Mouse (Mus musculus) retina, postnatal 7 days (tissue): ENCODE results near the gene Ntsr1.

Experiments used
- DNase-seq: peaks from one replicate; pipeline ENCODE4 v3.0.0-alpha.2; 2012; ENCODE audit warnings: low read depth, low spot score

The Ntsr1 gene

GRCm38 (mm10) chr2:180508455-180509115 lies 8.8 kb downstream of the Ntsr1 start:
- peak; percentile 57 for DNase-seq

GRCm38 (mm10) chr2:180510867-180511266 lies 11.1 kb downstream of the Ntsr1 start:
- no peak for DNase-seq

- no peak for DNase-seq
These were observed 12.3 kb downstream of the Ntsr1 start for GRCm38 (mm10) chr2:180511875-180512661.

- DNase-seq: no peak
These were observed 13.2 kb downstream of the Ntsr1 start for GRCm38 (mm10) chr2:180513019-180513418.

- DNase-seq: no peak
These were observed 14.1 kb downstream of the Ntsr1 start for GRCm38 (mm10) chr2:180513835-180514234.

GRCm38 (mm10) chr2:180521437-180522221 lies 21.9 kb downstream of the Ntsr1 start:
- DNase-seq: no peak

- no peak for DNase-seq
These were observed 23.0 kb downstream of the Ntsr1 start for GRCm38 (mm10) chr2:180522825-180523224.

- no peak for DNase-seq
These were observed 27.7 kb downstream of the Ntsr1 start for GRCm38 (mm10) chr2:180527447-180527846.

- no peak for DNase-seq
These were observed 28.1 kb downstream of the Ntsr1 start for GRCm38 (mm10) chr2:180527883-180528282.

- DNase-seq: no peak
These were observed 30.4 kb downstream of the Ntsr1 start for GRCm38 (mm10) chr2:180530130-180530529.

- DNase-seq: no peak
These were observed 30.8 kb downstream of the Ntsr1 start for GRCm38 (mm10) chr2:180530584-180530983.

GRCm38 (mm10) chr2:180531671-180532385 lies 32.1 kb downstream of the Ntsr1 start:
- DNase-seq: peak; percentile 37

GRCm38 (mm10) chr2:180532386-180532995 lies 32.7 kb downstream of the Ntsr1 start:
- no peak for DNase-seq

GRCm38 (mm10) chr2:180533237-180533636 lies 33.5 kb downstream of the Ntsr1 start:
- no peak for DNase-seq

- DNase-seq: no peak
These were observed 43.9 kb downstream of the Ntsr1 start for GRCm38 (mm10) chr2:180543675-180544074.

- DNase-seq: no peak
These were observed 45.3 kb downstream of the Ntsr1 start for GRCm38 (mm10) chr2:180545046-180545445.

GRCm38 (mm10) chr2:180547384-180548106 lies 47.8 kb downstream of the Ntsr1 start:
- DNase-seq: no peak

- DNase-seq: no peak
These were observed 52.6 kb downstream of the Ntsr1 start for GRCm38 (mm10) chr2:180552340-180552739.

- no peak for DNase-seq
These were observed 55.4 kb downstream of the Ntsr1 start for GRCm38 (mm10) chr2:180555219-180555618.

GRCm38 (mm10) chr2:180556470-180556869 lies 56.7 kb downstream of the Ntsr1 start:
- no peak for DNase-seq
